Mouse (Mus musculus) cortical plate, adult 2 months (tissue): ENCODE results near the gene Gm10644.

Source experiments
- CTCF ChIP-seq: fragments of 200-500 bp; IDR thresholded peaks from 2 replicates; pipeline ENCODE4 v1.5.1; 2011; ENCODE audit warnings: mild to moderate bottlenecking, control low read depth, low read length; ENCODE audit not compliant: insufficient read depth; ENCODE audit errors: extremely low read depth
- POLR2A ChIP-seq: fragments of 200-500 bp; IDR thresholded peaks from 2 replicates; pipeline ENCODE4 v1.6.1; 2011; ENCODE audit warnings: mild to moderate bottlenecking, low read length, control low read depth; ENCODE audit not compliant: insufficient read depth; ENCODE audit errors: extremely low read depth

DNA sequence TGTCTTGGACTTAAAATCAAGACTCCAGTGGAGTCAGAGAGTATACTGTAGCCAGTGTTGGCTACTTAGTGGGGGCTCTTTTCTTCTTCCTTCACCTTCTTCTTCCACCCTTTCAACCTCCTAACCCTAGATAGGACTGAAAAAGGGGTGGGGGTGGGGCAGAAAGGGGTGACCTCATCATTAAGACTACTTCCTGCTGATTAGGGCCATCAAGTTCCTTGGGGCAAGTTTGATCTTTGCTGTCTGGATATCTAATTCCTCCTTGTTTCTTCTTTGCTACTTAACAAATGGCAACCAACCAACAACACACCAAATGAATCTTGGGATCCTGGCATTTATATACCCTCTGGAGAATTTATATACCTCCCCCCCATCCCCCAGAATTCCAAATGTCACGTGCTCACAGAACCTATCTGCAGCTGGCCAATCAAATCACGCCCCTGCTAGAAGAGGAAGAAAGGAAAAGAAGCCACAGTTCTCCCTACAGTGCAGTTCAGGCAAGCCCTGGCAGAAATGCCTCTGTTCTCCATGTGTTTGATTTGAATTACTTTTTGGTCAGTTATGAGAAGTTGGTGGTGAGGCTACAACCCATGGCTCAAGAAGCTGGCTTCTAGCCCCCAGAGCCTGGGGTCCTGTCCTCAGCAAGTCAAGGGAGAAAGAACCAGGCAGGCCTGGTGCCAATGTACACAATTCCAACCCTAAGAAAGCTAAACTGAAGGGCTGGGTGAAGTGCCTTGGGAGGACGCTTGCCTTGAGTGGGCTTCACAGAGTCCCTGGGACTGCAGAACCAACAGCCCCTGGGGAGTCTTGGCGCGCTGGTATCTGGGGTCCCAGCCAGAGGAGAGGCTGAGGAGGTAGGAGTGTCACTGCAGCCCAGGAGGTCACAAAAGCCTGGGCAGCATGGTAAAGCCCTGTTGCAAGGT lies 42.9 kb downstream of the Gm10644 start:
- TF ChIP-seq CTCF (no peak), POLR2A (no peak)
